Mouse (Mus musculus): ENCODE measurements at regions not wholly inside any gene's neighbourhood (a gene's known extent, or its start where the extent isn't known, plus 50 kb on each side); places are given as distances from the start of the nearest gene placed in this dataset.
A peak's percentile ranks its signal among the peaks of the same experiment; 100 is the strongest.

DNA sequence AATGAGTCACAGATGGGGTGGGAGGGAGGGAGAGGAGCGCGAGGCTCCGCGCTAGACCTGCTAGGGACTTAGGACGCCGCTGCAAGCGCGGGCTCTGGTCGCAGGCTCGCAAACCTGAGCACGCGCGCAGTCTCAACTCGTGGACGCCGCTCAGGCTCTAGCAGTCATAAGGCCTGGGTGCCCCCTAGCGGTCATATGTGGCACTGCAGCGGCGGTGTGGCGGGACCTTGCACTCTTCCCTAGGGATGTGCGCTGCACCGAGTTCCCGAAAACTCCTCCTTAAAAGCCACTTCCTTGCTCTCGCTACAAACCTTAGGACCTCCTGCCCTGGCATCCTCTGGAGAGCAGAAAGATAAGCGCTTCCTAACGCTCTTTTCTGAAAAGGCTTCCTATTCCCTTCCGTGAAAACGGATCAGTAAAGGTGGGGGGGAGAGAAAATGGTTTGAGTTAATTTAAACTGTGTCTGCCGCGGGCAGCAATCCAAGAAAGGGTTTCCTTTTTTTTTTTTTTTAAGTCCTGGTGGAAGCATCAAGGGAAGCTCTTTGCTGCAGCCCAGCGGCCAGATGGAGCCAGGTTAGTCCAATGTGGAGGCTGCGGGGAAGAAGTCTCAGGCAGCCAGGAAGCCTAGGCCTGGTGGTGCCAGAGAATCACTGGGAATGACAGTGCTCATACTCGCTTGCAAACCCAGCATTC, 50.7 kb upstream of the Kdm8 start:
- peak overlapping the region; percentile 70 for H3K4me3 ChIP-seq (replicated peaks; ENCODE audit: low read length)
- no peaks in the 10 kb centered on the region for H3K36me3 ChIP-seq (ENCODE audit: insufficient read depth, low read length)
- H3K9me3 ChIP-seq (ENCODE audit: low read length) = no peaks in the 10 kb centered on the region
- H3K4me1 ChIP-seq (replicated peaks; ENCODE audit: low read depth, low read length) = peaks cover 23% of the 10 kb centered on the region
- peak; percentile 94 for TF ChIP-seq CTCF (conservative IDR thresholded peaks at IDR 0.05; ENCODE audit: low read length)
- no peak for TF ChIP-seq POU5F1 (IDR thresholded peaks at IDR 0.05; ENCODE audit: borderline replicate concordance, low read length)
- H3K27me3 ChIP-seq (ENCODE audit: insufficient read depth, low read length) = peaks cover 22% of the 10 kb centered on the region
